Mouse (Mus musculus): ENCODE measurements around the gene Furin. TPM values are rescaled to one million over a fixed set of nuclear protein-coding genes. Genes with fewer than 3 reads are reported as not detected.

The Furin gene
- polyA plus RNA-seq, 1 experiment = 35.7 TPM

- peak within 1 kb of the TSS; percentile 70 for H3K4me3 ChIP-seq (ENCODE audit: extremely low read depth, insufficient read depth, insufficient read length)
- TF ChIP-seq CTCF (IDR thresholded peaks at IDR 0.05; ENCODE audit: extremely low read depth, insufficient read depth, insufficient read length, insufficient replicate concordance) (peak; percentile 66; the same call in 1 of the 2 replicates), POLR2A (IDR thresholded peaks at IDR 0.05; ENCODE audit: low read depth, low read length) (no peak)
- peaks cover 14% of the 10 kb centered on the region for H3K36me3 ChIP-seq (ENCODE audit: control insufficient read depth, insufficient read depth, low read length)
- WGBS = under 1% methylated on average over 11 of the region's 11 CpGs
- peak; percentile 74 to 81 for DNase-seq (ENCODE audit: low read depth in 1 of 2, low spot score in 2 of 2)
- H3K4me1 ChIP-seq (ENCODE audit: control insufficient read depth, insufficient read depth, insufficient read length) = peaks cover 14% of the 10 kb centered on the region
- peak within 1 kb of the TSS; percentile 88 for H3K27ac ChIP-seq (ENCODE audit: insufficient read depth, low read length)
- H3K27me3 ChIP-seq (ENCODE audit: control insufficient read depth, insufficient read depth, low read length) = no peaks in the 10 kb centered on the region
Measured at GRCm38 (mm10) chr7:80340793-80341192, 64.4 kb downstream of the Furin start, which contains the start of gene Unc45a. TSS of gene Unc45a (minus strand) at chr7:80341005.

- Histone ChIP-seq H3K4me1 (ENCODE audit: control insufficient read depth, insufficient read depth, insufficient read length) (peaks cover 14% of the 10 kb centered on the region), H3K36me3 (ENCODE audit: control insufficient read depth, insufficient read depth, low read length) (peaks cover 20% of the 10 kb centered on the region), H3K27ac (ENCODE audit: insufficient read depth, low read length) (peak overlapping the region; percentile 88), H3K4me3 (ENCODE audit: extremely low read depth, insufficient read depth, insufficient read length) (peak overlapping the region; percentile 70), H3K27me3 (ENCODE audit: control insufficient read depth, insufficient read depth, low read length) (no peaks in the 10 kb centered on the region)
- under 1% methylated on average over 45 of the region's 45 CpGs for WGBS
- TF ChIP-seq POLR2A (IDR thresholded peaks at IDR 0.05; ENCODE audit: low read depth, low read length) (peak; percentile 61; the same call in 1 of the 2 replicates), CTCF (IDR thresholded peaks at IDR 0.05; ENCODE audit: extremely low read depth, insufficient read depth, insufficient read length, insufficient replicate concordance) (peak; percentile 78)
- peak; percentile 96 to 98 for DNase-seq (ENCODE audit: low read depth in 1 of 2, low spot score in 2 of 2)
Measured at GRCm38 (mm10) chr7:80339793-80340628, 65.2 kb downstream of the Furin start.

GRCm38 (mm10) chr7:80339371-80339770 is 65.9 kb downstream of the Furin start:
- Histone ChIP-seq H3K27me3 (ENCODE audit: control insufficient read depth, insufficient read depth, low read length) (no peaks in the 10 kb centered on the region), H3K4me1 (ENCODE audit: control insufficient read depth, insufficient read depth, insufficient read length) (peaks cover 14% of the 10 kb centered on the region), H3K27ac (ENCODE audit: insufficient read depth, low read length) (no peak overlapping the region), H3K4me3 (ENCODE audit: extremely low read depth, insufficient read depth, insufficient read length) (peak overlapping the region; percentile 51), H3K36me3 (ENCODE audit: control insufficient read depth, insufficient read depth, low read length) (peaks cover 25% of the 10 kb centered on the region)
- no peak for DNase-seq (ENCODE audit: low read depth in 1 of 2, low spot score in 2 of 2)
- WGBS = 6% methylated on average over 17 of the region's 17 CpGs
- TF ChIP-seq CTCF (IDR thresholded peaks at IDR 0.05; ENCODE audit: extremely low read depth, insufficient read depth, insufficient read length, insufficient replicate concordance) (no peak), POLR2A (IDR thresholded peaks at IDR 0.05; ENCODE audit: low read depth, low read length) (no peak)

Other genes with a start within 250 kb of the Furin start
- 69.5 and 81.3 TPM in 2 replicates for gene Sema4b, start 218.6 kb downstream of the Furin start, polyA plus RNA-seq (2012; rRNA removed)
- 117 and 118 TPM in 2 replicates for gene Cib1, start 172.6 kb downstream of the Furin start, polyA plus RNA-seq (2012; rRNA removed)
- 3.0 and 3.7 TPM in 2 replicates for gene Gdpgp1, start 172.6 kb downstream of the Furin start, polyA plus RNA-seq (2012; rRNA removed)
- gene Ttll13, start 159.1 kb downstream of the Furin start, polyA plus RNA-seq (2012; rRNA removed) = 0.25 and 0.31 TPM in 2 replicates
- 14.9 and 21.5 TPM in 2 replicates for gene Ngrn, start 144.2 kb downstream of the Furin start, polyA plus RNA-seq (2012; rRNA removed)
- gene Vps33b, start 135.8 kb downstream of the Furin start, polyA plus RNA-seq (2012; rRNA removed) = 10.4 and 11.0 TPM in 2 replicates
- 12.2 and 15.8 TPM in 2 replicates for gene Prc1, start 111.0 kb downstream of the Furin start, polyA plus RNA-seq (2012; rRNA removed)
- gene Rccd1, start 81.0 kb downstream of the Furin start, polyA plus RNA-seq (2012; rRNA removed) = 13.2 and 14.7 TPM in 2 replicates
- gene Unc45a, start 64.4 kb downstream of the Furin start, polyA plus RNA-seq (2012; rRNA removed) = 53.7 and 61.8 TPM in 2 replicates
- gene Hddc3, start 62.3 kb downstream of the Furin start, polyA plus RNA-seq (2012; rRNA removed) = 15.5 and 17.8 TPM in 2 replicates
- 98.3 and 115 TPM in 2 replicates for gene Man2a2, start 34.1 kb downstream of the Furin start, polyA plus RNA-seq (2012; rRNA removed)
- gene Fes, start 17.5 kb downstream of the Furin start, polyA plus RNA-seq (2012; rRNA removed) = 52.8 and 90.0 TPM in 2 replicates
- gene Blm, start 129.7 kb upstream of the Furin start, polyA plus RNA-seq (2012; rRNA removed) = 1.1 and 1.6 TPM in 2 replicates